Mouse (Mus musculus) neural tube, embryonic 13.5 days (tissue): ENCODE measurements at regions not wholly inside any gene's neighbourhood (a gene's known extent, or its start where the extent isn't known, plus 50 kb on each side); places are given as distances from the start of the nearest gene placed in this dataset.
"Not testable (repeated sequence)": the region's sequence is repeated elsewhere in the genome, so short reads cannot be mapped to it uniquely, and the experiment has no call there.

ENCODE experiments used
- ATAC-seq: fragments of 200-750 bp; cut with Nextera tagmentation; 2 replicates; pipeline ENCODE4 v1.8.0; 2017; ENCODE audit warnings: low read depth, mild to moderate bottlenecking, moderate TSS enrichment, moderate library complexity
- H3K27ac ChIP-seq: fragments of 300-500 bp; sonication (generic); replicated peaks from 2 replicates; pipeline ENCODE4 v1.5.1; 2015; ENCODE audit warnings: moderate library complexity, mild to moderate bottlenecking, inconsistent platforms
- H3K27me3 ChIP-seq: fragments of 300-500 bp; sonication (generic); 2 replicates; pipeline ENCODE4 v1.6.1; 2015; ENCODE audit warnings: mild to moderate bottlenecking, inconsistent platforms
- H3K36me3 ChIP-seq: fragments of 300-500 bp; sonication (generic); 2 replicates; pipeline ENCODE4 v1.6.1; 2015; ENCODE audit warnings: mild to moderate bottlenecking, inconsistent platforms
- H3K4me1 ChIP-seq: fragments of 300-500 bp; sonication (generic); replicated peaks from 2 replicates; pipeline ENCODE4 v1.6.1; 2015; ENCODE audit warnings: inconsistent platforms
- H3K4me2 ChIP-seq: fragments of 300-500 bp; sonication (generic); 2 replicates; pipeline ENCODE4 v1.6.1; 2015; ENCODE audit warnings: inconsistent platforms, mild to moderate bottlenecking, moderate library complexity
- H3K4me3 ChIP-seq: fragments of 300-500 bp; sonication (generic); 2 replicates; pipeline ENCODE4 v1.5.1; 2015; ENCODE audit warnings: mild to moderate bottlenecking, inconsistent platforms
- H3K9ac ChIP-seq: fragments of 300-500 bp; sonication (generic); 2 replicates; pipeline ENCODE4 v1.6.1; 2015; ENCODE audit warnings: moderate library complexity, mild to moderate bottlenecking, inconsistent platforms
- H3K9me3 ChIP-seq: fragments of 300-500 bp; sonication (generic); 2 replicates; pipeline ENCODE4 v1.6.1; 2016; ENCODE audit warnings: inconsistent platforms
- WGBS: fragments of 180-500 bp; shearing (Covaris S2); methylation state at CpG from one replicate; pipeline ENCODE4 v1.1.7; 2015; 5-methylcytosine and 5-hydroxymethylcytosine counted together

DNA sequence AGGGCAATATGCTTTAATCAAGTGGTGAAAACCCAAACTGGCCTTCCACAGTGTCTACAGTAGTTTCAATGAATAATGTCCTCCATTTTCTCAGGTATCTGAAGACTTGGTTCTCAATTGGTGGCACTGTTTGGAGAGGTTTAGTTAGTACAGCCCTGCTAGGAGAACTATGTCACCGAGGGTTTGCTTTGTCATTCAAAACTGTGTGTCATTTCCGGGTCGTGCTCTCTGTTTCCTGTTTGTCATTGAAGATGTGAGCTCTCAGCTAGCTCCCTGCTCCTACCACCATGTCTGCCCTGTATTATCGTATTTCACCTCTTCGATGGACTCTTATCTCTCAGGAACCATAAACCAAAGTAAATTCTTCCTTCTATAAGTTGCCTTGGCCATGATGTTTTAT, 79.3 kb upstream of the Creb5 start:
- 76% methylated on average over 5 of the region's 5 CpGs for WGBS
- Histone ChIP-seq H3K9me3 (no peaks in the 10 kb centered on the region), H3K9ac (no peak overlapping the region), H3K4me2 (no peak overlapping the region), H3K27me3 (no peaks in the 10 kb centered on the region), H3K36me3 (no peaks in the 10 kb centered on the region), H3K27ac (no peak overlapping the region), H3K4me3 (no peak overlapping the region), H3K4me1 (peaks cover 10% of the 10 kb centered on the region)
- ATAC-seq = no peak

GRCm38 (mm10) chr6:53207361-53207760, 79.7 kb upstream of the Creb5 start:
- peaks cover 10% of the 10 kb centered on the region for H3K4me1 ChIP-seq
- H3K4me2 ChIP-seq = no peak overlapping the region
- H3K27me3 ChIP-seq = no peaks in the 10 kb centered on the region
- H3K4me3 ChIP-seq = no peak overlapping the region
- H3K9ac ChIP-seq = no peak overlapping the region
- ATAC-seq = no peak
- H3K27ac ChIP-seq = no peak overlapping the region
- no peaks in the 10 kb centered on the region for H3K36me3 ChIP-seq
- no peaks in the 10 kb centered on the region for H3K9me3 ChIP-seq
- 71% methylated on average over 2 of the region's 2 CpGs for WGBS

DNA sequence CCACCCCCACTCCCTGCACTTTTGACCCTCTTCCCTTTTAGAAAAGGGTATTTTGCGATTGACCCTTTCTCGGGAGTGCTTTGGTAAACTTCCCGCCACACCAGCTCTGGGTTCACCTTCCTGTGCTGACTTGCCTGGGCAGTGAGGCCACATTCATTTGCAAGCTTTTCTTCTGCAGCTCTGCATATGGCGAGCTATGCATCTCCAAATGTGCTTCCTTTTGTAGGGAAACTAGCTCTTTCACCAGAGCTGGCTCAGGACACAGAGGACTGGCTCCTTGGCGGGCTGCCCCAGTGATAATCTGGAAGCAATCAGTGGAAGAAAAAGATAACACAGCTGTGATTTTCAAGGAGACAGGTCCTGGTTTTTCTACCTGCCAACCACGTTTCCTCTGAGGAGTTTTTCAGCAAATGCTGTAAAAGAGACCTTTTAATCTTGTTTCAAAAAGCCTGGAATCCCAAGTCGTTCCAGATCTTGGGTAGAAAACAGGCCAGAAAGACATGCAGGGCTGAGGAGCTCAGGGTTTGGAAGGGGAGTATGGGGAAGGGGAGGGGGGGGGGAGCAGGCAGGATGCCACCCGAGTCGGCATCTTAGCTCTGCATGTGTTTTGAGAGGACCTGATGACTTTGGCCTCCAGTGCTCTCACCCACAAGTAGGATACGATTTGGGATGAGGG, 85.7 kb upstream of the Creb5 start:
- no peaks in the 10 kb centered on the region for H3K27me3 ChIP-seq
- no peaks in the 10 kb centered on the region for H3K9me3 ChIP-seq
- H3K4me2 ChIP-seq = no peak overlapping the region
- H3K4me3 ChIP-seq = no peak overlapping the region
- no peak overlapping the region for H3K9ac ChIP-seq
- peaks cover 16% of the 10 kb centered on the region for H3K4me1 ChIP-seq
- no peak for ATAC-seq
- WGBS = 18% methylated on average over 10 of the region's 10 CpGs
- H3K27ac ChIP-seq = no peak overlapping the region
- H3K36me3 ChIP-seq = no peaks in the 10 kb centered on the region

DNA sequence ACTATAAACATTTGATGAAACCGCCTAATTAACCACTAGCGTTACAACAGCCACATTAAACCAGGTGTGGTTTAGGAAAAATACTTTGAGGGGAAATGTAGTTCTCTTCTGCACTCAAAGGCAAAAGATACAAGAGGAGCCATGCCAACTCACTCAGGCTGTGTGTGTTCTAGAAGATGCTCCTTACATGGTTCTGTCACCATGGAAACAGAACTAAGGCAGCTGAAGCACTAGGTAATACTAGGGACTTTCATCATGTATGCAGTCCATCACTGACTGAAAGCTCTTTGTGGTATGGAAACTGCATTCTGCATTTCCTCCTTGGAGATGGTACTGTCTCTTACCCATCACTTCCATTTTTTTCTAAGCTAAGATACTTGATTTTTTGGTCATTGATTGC, 87.6 kb upstream of the Creb5 start:
- WGBS = 88% methylated on average over 2 of the region's 2 CpGs
- H3K4me1 ChIP-seq = peaks cover 16% of the 10 kb centered on the region
- no peaks in the 10 kb centered on the region for H3K27me3 ChIP-seq
- no peak overlapping the region for H3K4me3 ChIP-seq
- no peak overlapping the region for H3K9ac ChIP-seq
- no peaks in the 10 kb centered on the region for H3K36me3 ChIP-seq
- H3K9me3 ChIP-seq = no peaks in the 10 kb centered on the region
- H3K4me2 ChIP-seq = no peak overlapping the region
- H3K27ac ChIP-seq = no peak overlapping the region
- ATAC-seq = no peak

GRCm38 (mm10) chr6:53182131-53182530, 104.9 kb upstream of the Creb5 start:
- H3K4me3 ChIP-seq, H3K4me2 ChIP-seq, H3K27me3 ChIP-seq, H3K4me1 ChIP-seq, ATAC-seq, H3K36me3 ChIP-seq, H3K9ac ChIP-seq, H3K9me3 ChIP-seq, H3K27ac ChIP-seq: not testable (repeated sequence)
- WGBS = 93% methylated on average over 17 of the region's 17 CpGs

GRCm38 (mm10) chr6:53164423-53164841, 96.0 kb upstream of the Jazf1 start:
- Histone ChIP-seq H3K36me3 (no peaks in the 10 kb centered on the region), H3K9me3 (no peaks in the 10 kb centered on the region; the same call in 1 of the 2 replicates), H3K27ac (no peak overlapping the region), H3K4me2 (peak overlapping the region; percentile 45), H3K9ac (no peak overlapping the region; the same call in 1 of the 2 replicates), H3K4me3 (peak overlapping the region; percentile 18; the same call in 1 of the 2 replicates), H3K27me3 (0 out of 2 replicates have a peak, but pooled peaks cover 5% of the 10 kb centered on the region), H3K4me1 (peaks cover 6% of the 10 kb centered on the region)
- WGBS = 16% methylated on average over 10 of the region's 10 CpGs
- no peak for ATAC-seq

DNA sequence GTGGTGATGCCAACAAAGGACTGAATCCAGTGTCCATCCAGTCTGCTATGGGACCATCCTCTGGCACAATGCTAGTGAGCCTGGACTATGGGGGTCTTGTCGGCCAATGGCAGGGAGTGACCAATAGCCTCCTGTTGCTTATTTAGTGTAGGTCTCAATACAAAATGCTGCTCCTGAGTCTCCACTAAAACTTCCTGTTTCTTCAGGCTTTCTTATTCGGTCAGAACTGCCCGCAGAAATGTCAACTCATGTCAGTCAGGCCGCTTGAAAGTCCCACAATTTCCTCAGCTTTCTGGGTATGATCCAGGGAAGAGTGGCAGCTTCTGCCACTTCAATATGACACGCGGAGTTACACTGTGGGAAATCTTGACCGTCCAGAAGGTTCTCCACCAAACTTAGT, 94.7 kb upstream of the Jazf1 start:
- Histone ChIP-seq H3K4me1 (peaks cover 6% of the 10 kb centered on the region), H3K27me3 (0 out of 2 replicates have a peak, but pooled peaks cover 5% of the 10 kb centered on the region), H3K27ac (no peak overlapping the region), H3K36me3 (no peaks in the 10 kb centered on the region), H3K9me3 (no peaks in the 10 kb centered on the region; the same call in 1 of the 2 replicates), H3K4me2 (no peak overlapping the region), H3K9ac (no peak overlapping the region), H3K4me3 (no peak overlapping the region)
- no peak for ATAC-seq
- 92% methylated on average over 7 of the region's 7 CpGs for WGBS

DNA sequence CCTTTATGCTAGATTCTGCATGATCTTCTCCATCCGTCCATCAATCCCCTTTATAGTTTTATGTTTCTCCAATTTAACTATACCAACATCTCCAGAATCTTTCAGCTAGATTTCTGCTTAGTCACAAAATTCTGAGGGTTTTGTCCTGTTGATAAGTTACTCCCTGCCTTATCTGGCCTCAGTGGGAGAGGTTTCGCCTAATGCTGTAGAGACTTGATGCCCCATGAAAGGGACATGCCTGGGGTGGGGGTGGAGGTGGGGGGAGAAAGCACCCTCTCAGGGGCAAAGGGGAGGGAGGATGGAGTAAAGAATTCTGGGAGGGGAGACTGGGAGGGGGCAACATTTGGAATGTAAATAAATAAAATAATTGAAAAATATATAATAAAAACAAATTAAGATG, 93.2 kb upstream of the Jazf1 start:
- Histone ChIP-seq H3K27ac (no peak overlapping the region), H3K9ac (no peak overlapping the region), H3K27me3 (0 out of 2 replicates have a peak, but pooled peaks cover 5% of the 10 kb centered on the region), H3K4me3 (no peak overlapping the region), H3K4me2 (no peak overlapping the region), H3K36me3 (no peaks in the 10 kb centered on the region), H3K9me3 (no peaks in the 10 kb centered on the region; the same call in 1 of the 2 replicates), H3K4me1 (peaks cover 13% of the 10 kb centered on the region)
- WGBS = 81% methylated on average over 2 of the region's 2 CpGs
- ATAC-seq = no peak

GRCm38 (mm10) chr6:53154621-53155020, 86.2 kb upstream of the Jazf1 start:
- H3K36me3 ChIP-seq = no peaks in the 10 kb centered on the region
- H3K9me3 ChIP-seq = no peaks in the 10 kb centered on the region
- H3K27me3 ChIP-seq = no peaks in the 10 kb centered on the region
- no peak overlapping the region for H3K9ac ChIP-seq
- H3K27ac ChIP-seq = no peak overlapping the region
- peaks cover 7% of the 10 kb centered on the region for H3K4me1 ChIP-seq
- no peak overlapping the region for H3K4me2 ChIP-seq
- no peak overlapping the region for H3K4me3 ChIP-seq
- ATAC-seq = no peak
- 81% methylated on average over 4 of the region's 4 CpGs for WGBS

DNA sequence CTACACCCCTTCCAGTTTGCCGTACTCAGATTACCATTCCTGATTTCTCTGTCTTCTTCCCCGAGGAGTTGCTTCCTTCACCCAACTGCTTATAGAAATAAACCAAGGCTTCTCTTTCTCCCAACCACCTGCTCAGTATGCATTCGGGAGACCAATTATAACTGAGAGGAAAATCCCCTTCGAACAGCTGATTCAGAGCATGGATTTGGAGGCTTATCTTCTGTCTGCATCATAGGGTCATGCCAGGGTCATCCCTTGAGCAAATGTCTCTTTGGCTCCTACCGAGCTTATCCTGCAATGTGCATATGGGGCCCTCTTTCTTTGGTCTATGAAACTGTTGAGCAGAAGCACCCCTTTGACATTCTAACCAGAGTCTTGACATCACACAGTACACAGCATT, 79.0 kb upstream of the Jazf1 start:
- WGBS = 80% methylated on average over 5 of the region's 5 CpGs
- no peaks in the 10 kb centered on the region for H3K9me3 ChIP-seq
- ATAC-seq = no peak

DNA sequence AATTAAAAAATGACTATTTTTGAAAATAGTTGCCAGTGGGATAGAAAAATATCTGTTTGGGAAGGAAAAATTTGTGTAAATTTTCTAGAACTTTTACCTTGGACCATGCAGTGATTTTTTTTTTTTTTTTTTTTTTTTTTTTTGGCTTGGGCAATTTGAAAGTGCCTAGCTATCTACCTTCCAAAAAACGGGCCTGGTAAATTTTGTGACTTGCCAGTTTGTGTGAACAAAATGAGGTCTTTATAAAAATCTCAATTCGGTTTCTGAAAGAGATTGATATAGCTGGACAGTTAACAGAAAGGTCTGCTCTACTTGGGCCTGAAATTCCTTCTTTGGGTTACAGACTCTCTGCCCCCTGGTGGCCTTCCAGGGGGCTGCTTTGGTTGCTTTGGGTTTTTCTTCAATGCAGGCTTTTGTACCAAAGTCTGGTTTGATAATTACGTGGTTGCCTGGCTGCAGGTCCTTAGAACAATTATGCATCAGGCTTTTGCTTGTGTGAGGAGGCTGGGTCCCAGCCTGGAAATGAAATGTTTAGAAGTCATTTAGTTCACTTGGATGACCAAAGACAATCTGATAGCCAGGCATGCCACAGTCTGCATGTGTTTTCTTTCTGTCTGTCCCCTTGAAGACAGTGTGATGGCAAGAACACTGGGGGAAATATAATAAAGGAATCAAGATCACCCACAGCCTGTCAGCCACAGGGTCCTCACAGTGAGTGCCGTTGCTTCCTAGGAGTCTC, 75.6 kb upstream of the Jazf1 start:
- no peaks in the 10 kb centered on the region for H3K27me3 ChIP-seq
- WGBS = 22% methylated on average over 4 of the region's 4 CpGs
- 0 out of 2 replicates have a peak, but pooled peaks have one; percentile 23 for ATAC-seq
- no peak overlapping the region for H3K27ac ChIP-seq
- H3K9ac ChIP-seq = no peak overlapping the region
- H3K4me2 ChIP-seq = no peak overlapping the region
- no peaks in the 10 kb centered on the region for H3K9me3 ChIP-seq
- H3K4me1 ChIP-seq = no peaks in the 10 kb centered on the region
- H3K36me3 ChIP-seq = no peaks in the 10 kb centered on the region
- no peak overlapping the region for H3K4me3 ChIP-seq

More for the DNA sequence above, 79.0 kb upstream of the Jazf1 start:
- Histone ChIP-seq H3K4me2 (no peak overlapping the region), H3K4me1 (no peaks in the 10 kb centered on the region), H3K36me3 (no peaks in the 10 kb centered on the region), H3K27ac (no peak overlapping the region), H3K9ac (no peak overlapping the region), H3K27me3 (no peaks in the 10 kb centered on the region), H3K4me3 (no peak overlapping the region)

GRCm38 (mm10) chr6:53134410-53134809, 66.0 kb upstream of the Jazf1 start:
- no peak overlapping the region for H3K4me2 ChIP-seq

More at GRCm38 (mm10) chr6:53134410-53134809, 66.0 kb upstream of the Jazf1 start:
- Histone ChIP-seq H3K4me1 (no peaks in the 10 kb centered on the region), H3K36me3 (no peaks in the 10 kb centered on the region), H3K9me3 (no peaks in the 10 kb centered on the region), H3K9ac (no peak overlapping the region), H3K27ac (peak overlapping the region; percentile 33; the same call in 1 of the 2 replicates), H3K4me3 (no peak overlapping the region), H3K27me3 (no peaks in the 10 kb centered on the region)
- no peak for ATAC-seq
- WGBS = 80% methylated on average over 2 of the region's 2 CpGs
